Mouse (Mus musculus): Measurements from ENCODE around the gene Smim24.

Smim24 gene

DNA sequence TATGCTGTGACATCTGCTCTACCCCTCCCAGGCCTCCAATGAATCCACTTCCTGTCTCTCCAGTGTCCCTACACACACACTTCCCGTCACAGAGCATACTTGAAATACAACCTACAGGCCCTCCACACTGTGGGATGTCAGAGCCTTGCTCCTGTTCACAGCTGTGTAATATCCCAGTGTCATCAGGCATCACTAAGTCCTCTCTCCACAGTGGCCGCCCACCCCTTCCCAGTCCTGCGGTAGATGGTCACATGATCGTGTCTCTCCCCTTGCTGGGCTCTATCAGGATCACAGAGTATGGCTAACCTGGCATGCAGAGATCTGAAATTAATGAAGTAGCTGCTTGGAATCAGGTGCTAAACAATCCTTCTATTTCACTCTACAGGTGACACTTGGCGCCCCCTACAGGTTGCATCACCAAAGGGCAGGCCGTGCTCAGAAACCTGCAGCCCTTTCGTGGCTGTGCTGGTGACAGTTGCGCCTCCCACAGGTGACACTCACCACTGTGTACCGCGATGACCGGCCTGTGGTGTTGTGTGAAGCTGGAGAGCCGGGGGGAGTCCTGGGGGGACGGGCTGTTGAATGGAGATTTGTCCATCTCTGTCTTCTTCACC lies 12.8 kb downstream of the Smim24 start:
- in situ Hi-C loops (cut with MboI; ENCODE audit: unreplicated experiment in 2 of 2): loop anchor here (5.0 to 10.0 kb wide), 2 partner anchors 37 to 769 kb away; no protein-coding TSS in a partner anchor

GRCm38 (mm10) chr10:81406504-81407440 lies 13.9 kb downstream of the Smim24 start:
- in situ Hi-C loops (cut with MboI; ENCODE audit: unreplicated experiment in 2 of 2): loop anchor here (5.0 to 10.0 kb wide), 2 partner anchors 36 to 768 kb away; no protein-coding TSS in a partner anchor

- in situ Hi-C loops (cut with MboI; ENCODE audit: unreplicated experiment in 2 of 2): loop anchor here (5.0 to 10.0 kb wide), 2 partner anchors 35 to 767 kb away; no protein-coding TSS in a partner anchor
These were observed 14.9 kb downstream of the Smim24 start for GRCm38 (mm10) chr10:81407539-81408423.

- in situ Hi-C loops (cut with MboI; ENCODE audit: unreplicated experiment in 2 of 2): loop anchor here (5.0 to 10.0 kb wide), 2 partner anchors 34 to 766 kb away; no protein-coding TSS in a partner anchor
These were observed 15.5 kb downstream of the Smim24 start for GRCm38 (mm10) chr10:81408424-81408729.

- in situ Hi-C loops (cut with MboI; ENCODE audit: unreplicated experiment in 2 of 2): loop anchor here (5.0 to 10.0 kb wide), 2 partner anchors 33 to 766 kb away; no protein-coding TSS in a partner anchor
These were observed 16.0 kb downstream of the Smim24 start for GRCm38 (mm10) chr10:81408871-81409291.

DNA sequence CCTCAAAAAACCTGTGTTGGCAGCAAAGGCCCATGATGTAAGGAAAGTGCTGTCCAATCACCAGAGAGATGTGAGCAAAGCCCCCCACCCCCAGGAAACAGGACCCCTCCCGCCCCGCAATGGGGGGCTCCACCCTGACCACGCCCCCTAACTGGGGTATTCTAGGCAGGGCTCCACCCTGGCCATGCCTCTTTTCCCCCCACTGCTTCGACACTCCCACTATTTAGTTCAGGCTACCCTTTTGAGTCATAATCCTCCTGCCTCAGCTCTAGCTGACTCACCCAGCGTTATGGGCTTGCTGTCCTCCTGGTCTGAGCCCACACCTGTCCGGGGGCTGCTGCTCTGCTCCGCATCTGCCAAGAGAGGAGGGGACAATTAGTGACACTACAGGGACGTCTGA lies 16.5 kb downstream of the Smim24 start:
- in situ Hi-C loops (cut with MboI; ENCODE audit: unreplicated experiment in 2 of 2): loop anchor here (5.0 to 10.0 kb wide), 2 partner anchors 33 to 765 kb away; no protein-coding TSS in a partner anchor

- in situ Hi-C loops (cut with MboI; ENCODE audit: unreplicated experiment in 2 of 2): no loop called here
These were observed 17.5 kb downstream of the Smim24 start for GRCm38 (mm10) chr10:81410350-81410749.

DNA sequence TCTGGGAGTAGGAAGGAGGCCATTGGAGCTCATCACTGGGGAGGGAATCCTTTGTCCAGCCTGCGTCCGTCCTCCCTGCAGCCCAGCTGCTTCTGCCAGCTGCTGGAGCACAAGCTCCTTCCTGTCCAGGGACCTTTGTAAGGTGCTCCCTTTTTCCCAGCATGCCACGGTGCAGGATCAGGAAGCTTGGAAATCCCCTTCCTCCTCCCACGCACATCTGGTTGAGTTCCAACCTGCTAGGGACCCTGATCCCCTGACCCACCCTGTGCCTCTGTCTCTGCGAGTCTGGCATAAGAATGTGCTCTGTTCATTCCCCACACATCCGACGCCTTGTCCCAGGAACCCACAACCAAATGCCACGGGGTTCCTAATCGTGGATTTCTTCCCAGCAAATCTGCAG lies 18.1 kb downstream of the Smim24 start:
- in situ Hi-C loops (cut with MboI; ENCODE audit: unreplicated experiment in 2 of 2): no loop called here

DNA sequence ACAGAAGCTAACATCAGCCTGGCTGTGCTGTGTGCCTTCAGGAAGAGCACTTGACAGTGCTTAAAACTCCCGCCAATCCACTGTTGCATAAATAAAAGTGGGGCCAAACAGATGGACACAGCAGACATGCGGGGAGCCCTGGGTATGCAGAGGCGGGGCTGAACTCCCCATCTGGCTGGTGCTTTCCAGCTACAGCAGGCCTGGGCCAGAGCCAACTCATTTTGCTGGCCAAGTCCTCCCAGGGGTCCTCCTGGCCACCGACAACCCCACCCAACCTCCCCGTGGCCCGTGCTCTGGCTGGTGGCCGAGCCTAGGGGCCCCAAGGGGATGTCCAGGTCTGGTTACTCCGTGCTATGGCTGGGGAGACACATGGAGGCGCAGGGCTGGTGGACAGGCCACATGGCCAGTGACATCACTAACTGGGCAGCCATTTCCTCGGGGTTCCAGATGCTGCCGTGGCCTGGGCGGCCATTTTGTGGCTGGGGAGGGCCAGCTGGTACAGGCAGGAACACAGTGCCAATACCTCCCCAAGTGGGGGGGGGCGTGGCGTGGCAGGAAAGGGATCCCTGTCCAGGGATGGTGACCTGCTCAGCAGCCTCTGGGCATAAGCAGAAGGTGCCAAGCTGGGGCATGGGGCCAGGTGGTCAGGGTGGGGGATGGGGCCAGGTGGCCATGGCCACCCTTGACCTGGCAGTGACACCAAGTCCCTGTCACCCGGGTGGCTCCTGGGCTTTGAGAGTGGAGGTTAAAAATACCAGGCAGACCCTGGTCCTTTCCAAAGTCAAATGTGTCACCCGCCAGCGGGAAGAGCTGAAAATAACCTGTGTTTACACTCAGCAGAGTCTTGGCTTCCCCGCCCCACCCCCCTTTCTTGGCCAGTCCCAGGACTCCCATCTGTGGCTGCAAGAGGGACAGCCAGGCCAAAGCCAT lies 18.9 kb downstream of the Smim24 start:
- in situ Hi-C loops (cut with MboI; ENCODE audit: unreplicated experiment in 2 of 2): no loop called here

GRCm38 (mm10) chr10:81412586-81413309 lies 19.9 kb downstream of the Smim24 start:
- in situ Hi-C loops (cut with MboI; ENCODE audit: unreplicated experiment in 2 of 2): no loop called here

- in situ Hi-C loops (cut with MboI; ENCODE audit: unreplicated experiment in 2 of 2): no loop called here
These were observed 20.7 kb downstream of the Smim24 start for GRCm38 (mm10) chr10:81413310-81414261.

DNA sequence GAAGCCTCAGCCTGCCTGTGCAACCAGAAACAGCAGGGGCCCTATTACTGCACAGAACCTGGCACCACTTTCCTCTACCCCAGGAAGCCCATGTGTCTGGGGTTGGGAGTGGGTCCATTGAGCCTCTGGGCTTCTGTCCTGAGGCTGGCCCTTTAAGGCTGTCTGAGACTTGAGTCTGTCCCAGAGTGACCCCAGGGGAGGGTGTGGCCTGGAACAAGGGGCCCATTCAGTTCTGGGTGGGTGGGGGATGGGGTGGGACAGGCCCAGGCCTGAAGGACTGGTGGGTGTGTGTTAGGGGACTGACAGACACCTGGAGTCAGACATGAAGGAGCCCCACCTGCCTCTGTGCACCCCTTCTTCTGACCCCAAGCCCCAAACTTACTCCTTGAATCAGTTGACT lies 21.8 kb downstream of the Smim24 start:
- in situ Hi-C loops (cut with MboI; ENCODE audit: unreplicated experiment in 2 of 2): no loop called here

DNA sequence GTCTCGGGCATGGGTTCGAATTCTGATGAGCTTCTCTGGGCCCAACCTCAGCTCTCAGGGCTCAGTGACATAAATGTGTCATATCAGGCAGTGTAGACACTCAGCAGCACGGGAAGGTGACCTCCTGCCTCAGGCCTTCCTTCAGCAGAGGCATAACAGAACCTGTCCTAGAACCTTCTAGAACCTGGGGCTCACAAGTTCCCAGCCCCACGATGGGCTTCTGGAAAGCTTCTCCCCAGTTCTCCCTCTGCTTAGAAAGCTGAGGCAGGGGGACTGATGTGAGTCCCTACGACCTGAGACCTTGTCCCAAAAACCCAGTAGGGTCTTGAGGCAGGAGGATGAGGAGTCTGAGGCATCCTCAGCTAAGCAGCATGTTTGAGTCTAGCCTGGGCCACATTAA lies 22.3 kb downstream of the Smim24 start:
- in situ Hi-C loops (cut with MboI; ENCODE audit: unreplicated experiment in 2 of 2): no loop called here

GRCm38 (mm10) chr10:81415549-81416310 lies 22.9 kb downstream of the Smim24 start:
- in situ Hi-C loops (cut with MboI; ENCODE audit: unreplicated experiment in 2 of 2): no loop called here

DNA sequence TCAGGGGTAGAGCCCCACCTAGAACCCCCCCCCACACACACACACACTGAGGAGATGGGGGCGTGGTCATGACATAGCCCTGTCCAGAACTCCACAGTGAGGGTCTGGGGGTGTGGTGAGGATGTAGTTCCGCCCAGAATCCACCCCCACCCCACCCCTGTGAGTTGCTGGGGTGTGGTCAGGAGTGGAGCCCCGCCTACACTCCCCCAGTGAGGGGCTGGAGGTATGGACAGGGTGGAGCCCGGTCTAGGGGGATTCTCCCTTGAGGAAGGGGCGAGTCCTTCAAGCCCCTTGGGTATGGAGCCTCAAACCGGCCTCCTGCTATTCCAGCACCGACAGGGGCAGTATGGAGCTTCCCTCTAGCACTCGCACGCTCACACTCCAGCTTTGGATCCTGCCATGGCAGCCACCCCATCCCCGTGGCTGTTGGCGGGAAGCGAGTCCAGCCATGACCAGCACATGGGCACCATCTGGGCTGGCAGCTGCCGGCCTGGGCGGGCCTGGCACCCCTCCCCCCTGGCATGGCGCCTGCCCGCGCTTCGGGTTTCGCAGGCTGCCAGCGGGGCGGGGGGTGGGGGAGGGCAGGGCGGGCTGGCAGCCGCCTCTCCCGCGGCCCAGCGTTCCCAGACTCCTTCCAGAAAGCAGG lies 23.9 kb downstream of the Smim24 start:
- in situ Hi-C loops (cut with MboI; ENCODE audit: unreplicated experiment in 2 of 2): no loop called here

Measured in v-Abl transformed pro-B cells (cell line).